Mouse (Mus musculus) heart, postnatal 10 days (tissue): ENCODE measurements at regions not wholly inside any gene's neighbourhood (a gene's known extent, or its start where the extent isn't known, plus 50 kb on each side); places are given as distances from the start of the nearest gene placed in this dataset.

Source experiments
- DNase-seq, 2 experiments: peaks; one replicate each; pipeline ENCODE4 v3.0.0; 2021
- intact Hi-C: fragments of 180-260 bp; cut with DNase I; formaldehyde crosslinking; loops from one replicate; pipeline ENCODE4 v1.15.1; 2025

DNA sequence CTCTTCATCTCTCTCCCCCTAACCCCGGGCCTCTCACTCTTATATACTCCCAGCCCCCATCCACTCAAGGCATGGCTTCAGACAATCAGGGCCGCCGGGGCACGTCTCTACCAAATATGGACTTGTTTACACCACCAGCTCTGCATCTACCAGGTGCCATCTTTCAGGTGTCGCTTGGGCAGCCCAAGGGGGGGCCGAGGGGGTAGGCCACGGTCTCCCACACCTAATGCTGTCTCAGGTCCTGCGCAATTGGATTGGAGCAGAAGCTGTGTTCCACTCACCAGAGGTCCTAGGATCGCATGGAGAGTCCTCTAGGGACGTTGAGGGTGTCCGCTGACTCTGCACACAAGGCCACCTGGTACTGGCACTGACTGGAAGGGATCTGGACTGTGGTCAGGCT is 1306.0 kb upstream of the 1700015G11Rik start:
- DNase-seq: no peak
- intact Hi-C loops: loop anchor here (5.0 kb wide), 1 partner anchor 39 kb away; no protein-coding TSS in a partner anchor

DNA sequence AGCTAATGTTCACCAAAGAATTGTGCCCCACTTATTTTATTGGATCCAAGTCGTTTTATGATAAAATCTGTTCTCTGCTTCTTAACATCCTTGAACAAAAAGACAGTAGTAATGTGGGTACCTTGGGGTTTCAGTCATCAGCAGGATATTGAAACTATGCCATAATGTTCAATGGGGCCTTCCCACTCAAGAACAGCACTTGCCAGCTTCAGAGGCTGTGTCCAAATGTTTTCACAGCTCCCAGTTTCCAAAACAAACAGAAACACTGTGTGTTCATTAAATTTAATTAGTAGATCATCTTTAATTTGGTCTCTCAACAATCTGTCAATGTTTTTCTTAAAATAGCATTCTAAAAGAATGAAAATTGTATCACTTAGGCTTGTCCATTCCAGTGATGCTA is 1266.5 kb upstream of the 1700015G11Rik start:
- DNase-seq: no peak
- intact Hi-C loops: loop anchor here (5.0 kb wide), 1 partner anchor 40 kb away; no protein-coding TSS in a partner anchor
